Mouse (Mus musculus): ENCODE results near the gene St6galnac3. TPM values are rescaled to one million over a fixed set of nuclear protein-coding genes. Genes with fewer than 3 reads are reported as not detected.

Gene St6galnac3
- total RNA-seq (2014; rRNA removed), result 16.5 and 16.6 TPM in 2 replicates
- polyA plus RNA-seq (2015; fragmentation: Nextera tagmentation; extraction: Ambion mirVana), result 6.9 and 7.7 TPM in 2 replicates

GRCm38 (mm10) chr3:153724701-153725668 is at the start of gene St6galnac3:
Gene St6galnac3, minus strand, starts transcription at chr3:153725174.
- Histone ChIP-seq H3K9ac (peak within 1 kb of the TSS; percentile 78), H3K27me3 (ENCODE audit: insufficient read depth, low read length) (no peaks in the 10 kb centered on the region), H3K4me3 (ENCODE audit: low read depth, low read length) (peak within 1 kb of the TSS; percentile 69), H3K27ac (ENCODE audit: low read depth, low read length) (peak within 1 kb of the TSS; percentile 80), H3K36me3 (ENCODE audit: insufficient read depth) (no peaks in the 10 kb centered on the region), H3K4me1 (ENCODE audit: insufficient read depth) (peaks cover 16% of the 10 kb centered on the region; the same call in 1 of the 2 replicates), H3K4me2 (ENCODE audit: low read depth) (peak within 1 kb of the TSS; percentile 94), H3K9me3 (ENCODE audit: low read length) (no peaks in the 10 kb centered on the region)
- peak; percentile 51 for TF ChIP-seq CTCF (IDR thresholded peaks at IDR 0.05; ENCODE audit: low read depth)
- WGBS, result 3% methylated on average over 55 of the region's 56 CpGs
- ATAC-seq (peak; percentile 99), DNase-seq (peak; percentile 90)

- DNase-seq, result no peak
- WGBS, result 89% methylated on average over 3 of the region's 3 CpGs
- no peak for TF ChIP-seq CTCF (IDR thresholded peaks at IDR 0.05; ENCODE audit: low read depth)
- no peaks in the 10 kb centered on the region for H3K9me3 ChIP-seq (ENCODE audit: low read length)
- no peaks in the 10 kb centered on the region for H3K27me3 ChIP-seq (ENCODE audit: insufficient read depth, low read length)
- no peak overlapping the region for H3K4me3 ChIP-seq (ENCODE audit: low read depth, low read length)
- no peak overlapping the region for H3K4me2 ChIP-seq (ENCODE audit: low read depth)
- H3K27ac ChIP-seq (ENCODE audit: low read depth, low read length), result no peak overlapping the region
- ATAC-seq, result no peak
- no peaks in the 10 kb centered on the region for H3K36me3 ChIP-seq (ENCODE audit: insufficient read depth)
- no peak overlapping the region for H3K9ac ChIP-seq
- no peaks in the 10 kb centered on the region for H3K4me1 ChIP-seq (ENCODE audit: insufficient read depth)
Measured at GRCm38 (mm10) chr3:153774568-153774967, 49.6 kb upstream of the St6galnac3 start.

GRCm38 (mm10) chr3:153771479-153771878 is 46.5 kb upstream of the St6galnac3 start:
- H3K4me1 ChIP-seq (ENCODE audit: insufficient read depth), result no peaks in the 10 kb centered on the region
- no peak overlapping the region for H3K4me3 ChIP-seq (ENCODE audit: low read depth, low read length)
- no peaks in the 10 kb centered on the region for H3K36me3 ChIP-seq (ENCODE audit: insufficient read depth)
- no peak overlapping the region for H3K4me2 ChIP-seq (ENCODE audit: low read depth)
- no peak overlapping the region for H3K27ac ChIP-seq (ENCODE audit: low read depth, low read length)
- H3K9me3 ChIP-seq (ENCODE audit: low read length), result no peaks in the 10 kb centered on the region
- no peak for DNase-seq
- 76% methylated on average over 4 of the region's 4 CpGs for WGBS
- no peak for ATAC-seq
- no peak overlapping the region for H3K9ac ChIP-seq
- no peaks in the 10 kb centered on the region for H3K27me3 ChIP-seq (ENCODE audit: insufficient read depth, low read length)
- no peak for TF ChIP-seq CTCF (IDR thresholded peaks at IDR 0.05; ENCODE audit: low read depth)

- DNase-seq (no peak), ATAC-seq (no peak)
- no peak overlapping the region for H3K4me3 ChIP-seq (ENCODE audit: low read depth, low read length)
- H3K27ac ChIP-seq (ENCODE audit: low read depth, low read length), result no peak overlapping the region
- H3K9ac ChIP-seq, result no peak overlapping the region
- no peak for TF ChIP-seq CTCF (IDR thresholded peaks at IDR 0.05; ENCODE audit: low read depth)
- no peaks in the 10 kb centered on the region for H3K36me3 ChIP-seq (ENCODE audit: insufficient read depth)
- H3K4me1 ChIP-seq (ENCODE audit: insufficient read depth), result no peaks in the 10 kb centered on the region
- WGBS, result 64% methylated on average over 7 of the region's 7 CpGs
- no peaks in the 10 kb centered on the region for H3K9me3 ChIP-seq (ENCODE audit: low read length)
- no peak overlapping the region for H3K4me2 ChIP-seq (ENCODE audit: low read depth)
- H3K27me3 ChIP-seq (ENCODE audit: insufficient read depth, low read length), result no peaks in the 10 kb centered on the region
Measured at GRCm38 (mm10) chr3:153770573-153770972, 45.6 kb upstream of the St6galnac3 start.

- no peak for DNase-seq
- H3K9me3 ChIP-seq (ENCODE audit: low read length), result no peaks in the 10 kb centered on the region
- no peak overlapping the region for H3K4me3 ChIP-seq (ENCODE audit: low read depth, low read length)
- no peaks in the 10 kb centered on the region for H3K4me1 ChIP-seq (ENCODE audit: insufficient read depth)
- TF ChIP-seq CTCF (IDR thresholded peaks at IDR 0.05; ENCODE audit: low read depth), result no peak
- ATAC-seq, result no peak
- H3K27ac ChIP-seq (ENCODE audit: low read depth, low read length), result no peak overlapping the region
- 83% methylated on average over 5 of the region's 5 CpGs for WGBS
- H3K4me2 ChIP-seq (ENCODE audit: low read depth), result no peak overlapping the region
- no peaks in the 10 kb centered on the region for H3K36me3 ChIP-seq (ENCODE audit: insufficient read depth)
- H3K9ac ChIP-seq, result no peak overlapping the region
- no peaks in the 10 kb centered on the region for H3K27me3 ChIP-seq (ENCODE audit: insufficient read depth, low read length)
Measured at GRCm38 (mm10) chr3:153769220-153769619, 44.2 kb upstream of the St6galnac3 start.

GRCm38 (mm10) chr3:153765171-153765570 is 40.2 kb upstream of the St6galnac3 start:
- no peaks in the 10 kb centered on the region for H3K4me1 ChIP-seq (ENCODE audit: insufficient read depth)
- ATAC-seq (no peak), DNase-seq (no peak)
- TF ChIP-seq CTCF (IDR thresholded peaks at IDR 0.05; ENCODE audit: low read depth), result no peak
- no peaks in the 10 kb centered on the region for H3K36me3 ChIP-seq (ENCODE audit: insufficient read depth)
- no peaks in the 10 kb centered on the region for H3K9me3 ChIP-seq (ENCODE audit: low read length)
- H3K4me2 ChIP-seq (ENCODE audit: low read depth), result no peak overlapping the region
- H3K4me3 ChIP-seq (ENCODE audit: low read depth, low read length), result no peak overlapping the region
- no peak overlapping the region for H3K9ac ChIP-seq
- H3K27ac ChIP-seq (ENCODE audit: low read depth, low read length), result no peak overlapping the region
- no peaks in the 10 kb centered on the region for H3K27me3 ChIP-seq (ENCODE audit: insufficient read depth, low read length)

GRCm38 (mm10) chr3:153764760-153765159 is 39.8 kb upstream of the St6galnac3 start:
- no peaks in the 10 kb centered on the region for H3K9me3 ChIP-seq (ENCODE audit: low read length)
- H3K27me3 ChIP-seq (ENCODE audit: insufficient read depth, low read length), result no peaks in the 10 kb centered on the region
- no peak for TF ChIP-seq CTCF (IDR thresholded peaks at IDR 0.05; ENCODE audit: low read depth)
- no peak overlapping the region for H3K9ac ChIP-seq
- H3K4me2 ChIP-seq (ENCODE audit: low read depth), result no peak overlapping the region
- H3K27ac ChIP-seq (ENCODE audit: low read depth, low read length), result no peak overlapping the region
- 44% methylated on average over 5 of the region's 5 CpGs for WGBS
- no peaks in the 10 kb centered on the region for H3K36me3 ChIP-seq (ENCODE audit: insufficient read depth)
- H3K4me3 ChIP-seq (ENCODE audit: low read depth, low read length), result no peak overlapping the region
- ATAC-seq (no peak), DNase-seq (no peak)
- no peaks in the 10 kb centered on the region for H3K4me1 ChIP-seq (ENCODE audit: insufficient read depth)
